In genomic region chr17:87369270-87369759, GRCm38 (mm10) we compare ENCODE assay signal across 10 mouse cellular contexts. TPM values are rescaled to one million over a fixed set of nuclear protein-coding genes. Genes with fewer than 3 reads are reported as not detected.
DNase-seq lines count a peak whose midpoint lies in the region; ATAC-seq and TF ChIP-seq lines count a peak whose summit lies in the region.
"Had no signal": no experiment of that assay in that cellular context is flagged by ENCODE, and none has a peak within 500 bp of the region (broad histone marks: within the 10 kb centered on the region; RNA-seq: fewer than 3 reads in every experiment).

No protein-coding gene starts in this region.

- no peak for TF ChIP-seq POLR2A in olfactory bulb, adult 2 months (IDR thresholded peaks at IDR 0.05; ENCODE audit: insufficient read depth, low read depth, low read length)

- no peak overlapping the region for H3K4me2 ChIP-seq in kidney, postnatal 0 days (ENCODE audit: low read length)
- no peak overlapping the region for H3K4me2 ChIP-seq in kidney, embryonic 16.5 days (replicated peaks; ENCODE audit: low read depth, low read length)
- no peak overlapping the region for H3K4me2 ChIP-seq in embryonic facial prominence, embryonic 15.5 days (replicated peaks)
- H3K4me2 ChIP-seq: limb, embryonic 13.5 days had no signal

- no peak overlapping the region for H3K9ac ChIP-seq in kidney, postnatal 0 days (ENCODE audit: low read depth, low read length)
- H3K9ac ChIP-seq in kidney, embryonic 16.5 days (replicated peaks; ENCODE audit: low read length), result no peak overlapping the region
- no peak overlapping the region for H3K9ac ChIP-seq in embryonic facial prominence, embryonic 15.5 days
- H3K9ac ChIP-seq: limb, embryonic 13.5 days had no signal

- H3K4me3 ChIP-seq in kidney, postnatal 0 days (replicated peaks; ENCODE audit: low read depth, low read length), result no peak overlapping the region
- H3K4me3 ChIP-seq in kidney, embryonic 16.5 days (ENCODE audit: low read length), result no peak overlapping the region
- no peak overlapping the region for H3K4me3 ChIP-seq in embryonic facial prominence, embryonic 15.5 days (replicated peaks)
- H3K4me3 ChIP-seq in olfactory bulb, adult 2 months (ENCODE audit: insufficient read depth, low read depth, low read length), result no peak overlapping the region
- H3K4me3 ChIP-seq: limb, embryonic 13.5 days had no signal

- H3K36me3 ChIP-seq in kidney, postnatal 0 days (ENCODE audit: insufficient read depth, low read length), result no peaks in the 10 kb centered on the region
- no peaks in the 10 kb centered on the region for H3K36me3 ChIP-seq in kidney, embryonic 16.5 days (ENCODE audit: insufficient read depth, low read length)
- H3K36me3 ChIP-seq in embryonic facial prominence, embryonic 15.5 days, result no peaks in the 10 kb centered on the region
- H3K36me3 ChIP-seq: limb, embryonic 13.5 days had no signal

- ATAC-seq in kidney, postnatal 0 days (replicated peaks; ENCODE audit: low FRiP score, low read depth), result no peak
- ATAC-seq in kidney, embryonic 16.5 days (ENCODE audit: low FRiP score, low TSS enrichment), result no peak
- peak; percentile 40; the same call in 1 of the 2 replicates for ATAC-seq in embryonic facial prominence, embryonic 15.5 days (ENCODE audit: insufficient number of reproducible peaks, low FRiP score, low TSS enrichment, low read depth)

- DNase-seq in kidney, postnatal 0 days (ENCODE audit: low spot score), result no peak
- DNase-seq in layer of hippocampus, postnatal 14 days (ENCODE audit: low spot score in 2 of 2), result peak; percentile 53 to 62
- DNase-seq in testis, postnatal 14 days (ENCODE audit: low spot score), result no peak
- no peak for DNase-seq in adrenal gland, postnatal 25 days
- DNase-seq in cerebellum, adult 9-11 months, result no peak

- H3K27ac ChIP-seq in kidney, postnatal 0 days, result no peak overlapping the region
- H3K27ac ChIP-seq in kidney, embryonic 16.5 days (ENCODE audit: low read length), result no peak overlapping the region
- 0 out of 2 replicates have a peak overlapping the region, but pooled peaks have one; percentile 23 for H3K27ac ChIP-seq in embryonic facial prominence, embryonic 15.5 days (replicated peaks)
- H3K27ac ChIP-seq in olfactory bulb, adult 2 months (ENCODE audit: insufficient read depth, low read depth, low read length), result 0 out of 2 replicates have a peak overlapping the region, but pooled peaks have one; percentile 15
- H3K27ac ChIP-seq: limb, embryonic 13.5 days had no signal

- WGBS in kidney, postnatal 0 days, result 70% methylated on average over 18 of the region's 18 CpGs
- WGBS in kidney, embryonic 16.5 days, result 58% methylated on average over 18 of the region's 18 CpGs
- 58% methylated on average over 18 of the region's 18 CpGs for WGBS in embryonic facial prominence, embryonic 15.5 days
- WGBS in olfactory bulb, adult 2 months, result 35% methylated on average over 18 of the region's 18 CpGs

- TF ChIP-seq CTCF in kidney, postnatal 0 days (IDR thresholded peaks at IDR 0.05; ENCODE audit: low read depth), result peak; percentile 6; the same call in 1 of the 2 replicates
- TF ChIP-seq CTCF in olfactory bulb, adult 2 months (IDR thresholded peaks at IDR 0.05; ENCODE audit: insufficient read depth, low read depth, low read length), result no peak

- H3K4me1 ChIP-seq in kidney, postnatal 0 days (replicated peaks; ENCODE audit: insufficient read depth, low read length), result peaks cover 20% of the 10 kb centered on the region; the same call in 1 of the 2 replicates
- peaks cover 46% of the 10 kb centered on the region for H3K4me1 ChIP-seq in kidney, embryonic 16.5 days (ENCODE audit: insufficient read depth, low read length)
- peaks cover 67% of the 10 kb centered on the region for H3K4me1 ChIP-seq in embryonic facial prominence, embryonic 15.5 days
- peaks cover 77% of the 10 kb centered on the region for H3K4me1 ChIP-seq in olfactory bulb, adult 2 months (ENCODE audit: control insufficient read depth, insufficient read depth, low read length)

- no peaks in the 10 kb centered on the region for H3K27me3 ChIP-seq in kidney, postnatal 0 days (ENCODE audit: insufficient read depth, low read length)
- H3K27me3 ChIP-seq in kidney, embryonic 16.5 days (ENCODE audit: insufficient read depth, low read length), result no peaks in the 10 kb centered on the region
- no peaks in the 10 kb centered on the region for H3K27me3 ChIP-seq in embryonic facial prominence, embryonic 15.5 days

- no peaks in the 10 kb centered on the region for H3K9me3 ChIP-seq in kidney, postnatal 0 days (replicated peaks; ENCODE audit: low read length)
- no peaks in the 10 kb centered on the region for H3K9me3 ChIP-seq in kidney, embryonic 16.5 days (ENCODE audit: low read length)
- no peaks in the 10 kb centered on the region for H3K9me3 ChIP-seq in embryonic facial prominence, embryonic 15.5 days (replicated peaks)
- H3K9me3 ChIP-seq: limb, embryonic 13.5 days had no signal

RNA-seq across cellular contexts. Expression of gene Stpg4, which starts 58.2 kb away (rescaled TPM):
- polyA plus RNA-seq in kidney, postnatal 0 days (2015; fragmentation: Nextera tagmentation; extraction: Ambion mirVana), result not detected in 2 replicates
- 0.60 TPM in 1 of 2 replicates, not detected in the other for polyA plus RNA-seq in kidney, embryonic 16.5 days (2015; fragmentation: Nextera tagmentation; extraction: Ambion mirVana)
- not detected in 2 replicates for polyA plus RNA-seq in embryonic facial prominence, embryonic 15.5 days (2015; fragmentation: Nextera tagmentation; extraction: Ambion mirVana)
- not detected for total RNA-seq in layer of hippocampus, postnatal 14 days (2021)
- not detected in 2 replicates for polyA plus RNA-seq in olfactory bulb, adult 2 months (2012; ENCODE audit: insufficient read depth, insufficient read length, low replicate concordance, missing spikeins)
- not detected in 2 replicates for total RNA-seq in adrenal gland, postnatal 25 days (2021)
- polyA plus RNA-seq: limb, embryonic 13.5 days; stomach, postnatal 0 days had no signal

Comparison
In these comparisons a context has a peak if more than half of its experiments do, and no peak if none do; other contexts are left out.
1. DNase-seq: peak in layer of hippocampus, postnatal 14 days (2 of 2); none in kidney, postnatal 0 days (single experiment), testis, postnatal 14 days (single experiment), adrenal gland, postnatal 25 days (single experiment) and cerebellum, adult 9-11 months (single experiment).
2. H3K27ac ChIP-seq: peak in embryonic facial prominence, embryonic 15.5 days (single experiment) and olfactory bulb, adult 2 months (single experiment); none in kidney, postnatal 0 days (single experiment) and kidney, embryonic 16.5 days (single experiment).